Mouse (Mus musculus): ENCODE data around the gene Kxd1.

Kxd1 gene

GRCm38 (mm10) chr8:70492664-70493640 is 34.8 kb downstream of the Kxd1 start, which contains the start of gene Crlf1:
Gene Crlf1, plus strand, starts transcription at chr8:70493158.
- no peak for DNase-seq

- DNase-seq = no peak
Observed at GRCm38 (mm10) chr8:70490880-70491495, 36.8 kb downstream of the Kxd1 start.

GRCm38 (mm10) chr8:70490061-70490879 is 37.5 kb downstream of the Kxd1 start:
- no peak for DNase-seq

- DNase-seq = no peak
Observed at GRCm38 (mm10) chr8:70489576-70489975, 38.2 kb downstream of the Kxd1 start.

- DNase-seq = no peak
Observed at GRCm38 (mm10) chr8:70488931-70489470, 38.8 kb downstream of the Kxd1 start.

GRCm38 (mm10) chr8:70487993-70488796 is 39.6 kb downstream of the Kxd1 start:
- peak; percentile 51 for DNase-seq

- no peak for DNase-seq
Observed at GRCm38 (mm10) chr8:70486941-70487520, 40.7 kb downstream of the Kxd1 start, which contains the start of gene Tmem59l. Gene Tmem59l, minus strand, starts transcription at chr8:70487358.

- no peak for DNase-seq
Observed at GRCm38 (mm10) chr8:70486191-70486681, 41.5 kb downstream of the Kxd1 start.

- no peak for DNase-seq
Observed at GRCm38 (mm10) chr8:70482943-70483342, 44.8 kb downstream of the Kxd1 start.

- no peak for DNase-seq
Observed at GRCm38 (mm10) chr8:70481908-70482307, 45.8 kb downstream of the Kxd1 start.

- no peak for DNase-seq
Observed at GRCm38 (mm10) chr8:70477269-70477982, 50.3 kb downstream of the Kxd1 start.

- peak; percentile 98 for DNase-seq
Observed at GRCm38 (mm10) chr8:70476333-70477268, 51.2 kb downstream of the Kxd1 start, which contains the start of gene Klhl26. Gene Klhl26, minus strand, starts transcription at chr8:70476968.

GRCm38 (mm10) chr8:70471856-70472255 is 55.9 kb downstream of the Kxd1 start:
- DNase-seq = no peak

GRCm38 (mm10) chr8:70469938-70470337 is 57.8 kb downstream of the Kxd1 start:
- no peak for DNase-seq

- no peak for DNase-seq
Observed at GRCm38 (mm10) chr8:70469295-70469916, 58.4 kb downstream of the Kxd1 start.

GRCm38 (mm10) chr8:70468733-70469132 is 59.0 kb downstream of the Kxd1 start:
- no peak for DNase-seq

GRCm38 (mm10) chr8:70467907-70468306 is 59.8 kb downstream of the Kxd1 start:
- no peak for DNase-seq

- DNase-seq = no peak
Observed at GRCm38 (mm10) chr8:70467229-70467725, 60.5 kb downstream of the Kxd1 start.

- peak; percentile 40 for DNase-seq
Observed at GRCm38 (mm10) chr8:70466771-70467170, 61.0 kb downstream of the Kxd1 start.

Data from kidney, adult 18-20 months (tissue).